Mouse (Mus musculus) embryo, embryonic 10 days (tissue): ENCODE data around the gene Sfswap.
A peak's percentile ranks its signal among the peaks of the same experiment; 100 is the strongest.
"Not testable (repeated sequence)": the region's sequence is repeated elsewhere in the genome, so short reads cannot be mapped to it uniquely, and the experiment has no call there.

Experiments used
- DNase-seq: peaks from one replicate; pipeline ENCODE4 v3.0.0-alpha.2; 2015; ENCODE audit warnings: low spot score

Gene Sfswap

GRCm38 (mm10) chr5:129586016-129586415 lies 85.0 kb downstream of the Sfswap start:
- DNase-seq, result peak; percentile 85

- DNase-seq, result no peak
Measured at GRCm38 (mm10) chr5:129586471-129586870, 85.5 kb downstream of the Sfswap start.

GRCm38 (mm10) chr5:129590915-129591314 lies 89.9 kb downstream of the Sfswap start:
- DNase-seq, result peak; percentile 46

- peak; percentile 92 for DNase-seq
Measured at GRCm38 (mm10) chr5:129594116-129595114, 93.4 kb downstream of the Sfswap start.

- peak; percentile 38 for DNase-seq
Measured at GRCm38 (mm10) chr5:129602071-129602487, 101.1 kb downstream of the Sfswap start.

GRCm38 (mm10) chr5:129607476-129607875 lies 106.5 kb downstream of the Sfswap start:
- no peak for DNase-seq

- peak; percentile 82 for DNase-seq
Measured at GRCm38 (mm10) chr5:129611060-129611459, 110.0 kb downstream of the Sfswap start.

GRCm38 (mm10) chr5:129620600-129620999 lies 119.6 kb downstream of the Sfswap start:
- DNase-seq, result not testable (repeated sequence)
